Mouse (Mus musculus): ENCODE data around the gene Baz1a.
"Not testable (repeated sequence)": the region's sequence is repeated elsewhere in the genome, so short reads cannot be mapped to it uniquely, and the experiment has no call there.

Gene Baz1a

DNA sequence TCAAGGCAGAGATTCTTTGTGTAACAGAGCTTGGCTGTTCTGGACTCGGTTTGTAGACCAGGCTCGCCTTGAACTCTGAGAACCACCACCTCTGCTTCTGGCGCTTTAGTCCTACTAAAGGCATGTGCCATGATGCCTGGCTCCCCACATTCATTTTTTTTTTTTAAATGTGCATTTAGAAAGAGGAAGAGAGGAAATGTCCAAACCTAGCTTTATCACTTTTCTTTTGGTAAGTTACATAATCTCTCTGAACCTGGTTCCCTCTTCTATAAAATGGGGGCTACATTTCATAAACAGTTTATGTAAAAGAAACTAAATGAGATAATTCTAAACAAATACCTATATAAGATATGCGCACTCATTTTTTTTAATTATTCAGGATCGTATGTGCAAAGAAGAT lies 33.2 kb downstream of the Baz1a start:
- no peak for DNase-seq (ENCODE audit: low spot score in 2 of 2)

DNA sequence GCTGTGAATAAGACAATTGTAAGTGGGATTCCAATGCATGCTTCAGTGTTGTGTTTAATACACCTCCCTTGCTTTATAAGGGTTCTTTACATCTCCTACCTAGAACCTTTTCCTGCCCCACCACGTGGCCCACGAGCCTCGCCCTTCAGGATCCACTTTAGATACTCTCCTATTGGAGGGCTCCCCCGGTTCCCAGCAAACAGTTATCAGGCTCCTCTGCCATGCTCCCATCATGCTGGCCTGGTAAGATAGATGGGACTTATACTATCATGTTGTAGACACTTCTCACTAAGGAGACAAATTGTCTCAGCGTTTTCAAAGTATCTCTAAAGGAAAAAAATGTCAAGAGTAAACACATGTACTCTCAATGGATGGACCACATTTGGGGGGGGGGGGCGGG lies 33.6 kb downstream of the Baz1a start:
- DNase-seq (ENCODE audit: low spot score in 2 of 2), result no peak

DNA sequence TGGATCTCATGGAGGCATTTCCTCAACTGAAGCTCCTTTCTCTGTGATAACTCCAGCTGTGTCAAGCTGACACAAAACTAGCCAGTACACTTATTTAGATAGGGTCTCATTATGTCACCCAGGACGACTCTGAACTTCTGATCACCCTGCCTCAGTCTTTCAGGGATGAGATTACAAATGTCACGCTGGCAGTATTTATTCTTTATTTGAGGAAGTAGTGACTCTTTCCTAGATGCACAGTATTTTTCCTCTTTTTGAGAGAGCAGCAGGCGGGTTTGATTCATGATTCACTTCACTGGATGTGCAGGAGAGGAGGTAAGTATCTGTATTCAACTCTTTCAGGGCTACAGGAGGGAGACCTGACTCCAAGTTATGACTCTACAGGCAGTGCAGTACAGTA lies 45.1 kb downstream of the Baz1a start:
- no peak for DNase-seq (ENCODE audit: low spot score in 2 of 2)

DNA sequence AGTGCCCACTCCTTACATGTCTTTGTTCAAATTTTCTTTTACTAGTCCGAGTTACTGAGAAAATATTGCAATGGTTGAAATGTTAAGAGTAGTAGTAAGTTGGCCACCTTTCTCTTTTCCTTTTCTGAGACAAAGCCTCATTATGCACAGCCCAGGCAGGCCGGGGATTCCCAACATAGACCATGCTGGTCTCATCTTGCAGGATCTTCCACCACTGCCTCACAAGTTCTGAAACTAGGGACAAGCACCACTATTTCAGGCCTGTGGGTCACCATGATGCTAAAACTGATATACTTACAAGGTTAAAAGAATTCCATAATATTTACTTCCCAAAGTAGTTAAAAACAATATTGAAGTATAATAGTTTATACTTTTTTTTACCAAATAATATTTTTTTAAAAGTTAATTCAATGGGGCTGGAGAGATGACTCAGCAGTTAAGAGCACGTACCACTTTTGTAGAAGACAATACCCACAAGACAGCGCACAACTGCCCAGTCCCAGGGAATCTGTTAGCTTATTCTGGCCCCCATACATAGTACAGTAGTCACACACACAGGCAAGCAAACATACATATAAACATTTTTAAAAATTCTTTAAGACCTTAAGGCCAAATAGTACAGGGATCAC lies 48.5 kb downstream of the Baz1a start:
- no peak for DNase-seq (ENCODE audit: low spot score in 2 of 2)

DNA sequence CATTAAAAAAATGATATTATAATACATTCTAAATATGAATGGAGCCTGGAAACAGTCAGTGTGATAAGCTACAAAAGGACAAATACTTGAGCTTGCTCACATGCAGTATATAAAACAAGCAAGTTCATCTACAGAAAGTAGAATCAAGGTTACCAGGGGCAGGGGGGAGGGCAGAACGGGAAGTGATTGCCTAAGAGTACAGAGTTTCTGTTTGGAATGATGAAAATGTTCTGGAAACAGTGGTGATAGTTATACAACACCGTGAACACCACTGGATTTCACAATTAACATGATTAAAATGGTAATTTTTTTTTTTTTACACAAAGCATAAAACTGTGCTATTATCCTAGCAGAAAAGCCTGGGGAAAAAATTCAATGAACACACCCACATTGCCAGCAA lies 54.6 kb downstream of the Baz1a start:
- DNase-seq (ENCODE audit: low spot score in 2 of 2), result no peak

DNA sequence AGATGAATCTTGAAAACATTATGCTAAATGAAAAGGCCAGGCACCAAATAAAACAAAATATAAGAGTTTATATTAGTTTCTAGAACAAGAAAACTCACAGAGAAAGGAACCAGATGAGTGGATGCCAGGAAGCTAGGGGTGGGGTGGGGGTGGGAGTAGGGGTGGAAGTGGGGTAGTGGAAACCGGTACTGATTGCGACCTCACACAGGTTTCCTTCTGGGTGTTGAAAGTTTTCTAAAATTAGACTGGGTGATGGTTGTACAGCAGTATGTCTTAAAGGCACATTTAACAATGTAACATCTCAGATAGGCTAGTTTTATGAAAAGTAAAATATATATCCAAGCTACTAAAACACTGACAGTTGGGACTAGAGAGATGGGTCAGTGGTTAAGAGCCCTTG lies 57.2 kb downstream of the Baz1a start:
- DNase-seq (ENCODE audit: low spot score in 2 of 2), result no peak

DNA sequence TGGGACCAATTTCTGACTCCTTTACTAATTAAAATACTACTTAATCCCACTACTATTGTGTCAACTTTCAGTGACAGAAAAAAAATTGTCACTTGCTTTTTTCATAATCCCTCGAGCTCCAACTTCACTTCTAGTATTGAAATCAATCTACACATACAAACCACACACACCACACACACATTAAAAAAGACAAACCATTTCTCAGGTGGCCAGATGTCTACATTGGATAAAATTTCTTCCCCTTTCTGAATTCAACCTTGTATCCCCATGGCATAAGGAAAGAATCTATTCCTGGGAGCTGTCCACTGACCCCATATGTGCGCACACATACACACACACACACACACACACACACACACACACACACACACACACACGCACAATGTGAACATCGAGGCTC lies 57.7 kb downstream of the Baz1a start:
- DNase-seq (ENCODE audit: low spot score in 2 of 2), result no peak

DNA sequence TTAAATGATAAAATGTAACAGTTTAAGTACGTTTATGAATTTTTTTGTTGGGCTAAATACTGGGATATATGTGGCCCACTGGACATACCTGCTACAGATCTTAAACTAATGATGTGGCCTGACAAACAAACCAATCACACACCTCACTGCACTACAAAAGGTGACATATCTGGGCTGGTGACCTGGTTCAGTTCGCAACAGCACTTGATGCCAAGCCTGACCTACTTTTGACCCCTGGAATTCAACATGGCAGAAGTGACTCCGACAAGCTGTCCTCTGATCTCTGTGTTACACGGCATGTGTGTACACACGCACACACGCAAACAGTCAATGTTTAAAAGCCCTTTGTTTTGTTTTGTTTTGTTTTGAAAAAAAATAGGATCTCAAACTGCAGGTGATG lies 68.0 kb downstream of the Baz1a start:
- no peak for DNase-seq (ENCODE audit: low spot score in 2 of 2)

DNA sequence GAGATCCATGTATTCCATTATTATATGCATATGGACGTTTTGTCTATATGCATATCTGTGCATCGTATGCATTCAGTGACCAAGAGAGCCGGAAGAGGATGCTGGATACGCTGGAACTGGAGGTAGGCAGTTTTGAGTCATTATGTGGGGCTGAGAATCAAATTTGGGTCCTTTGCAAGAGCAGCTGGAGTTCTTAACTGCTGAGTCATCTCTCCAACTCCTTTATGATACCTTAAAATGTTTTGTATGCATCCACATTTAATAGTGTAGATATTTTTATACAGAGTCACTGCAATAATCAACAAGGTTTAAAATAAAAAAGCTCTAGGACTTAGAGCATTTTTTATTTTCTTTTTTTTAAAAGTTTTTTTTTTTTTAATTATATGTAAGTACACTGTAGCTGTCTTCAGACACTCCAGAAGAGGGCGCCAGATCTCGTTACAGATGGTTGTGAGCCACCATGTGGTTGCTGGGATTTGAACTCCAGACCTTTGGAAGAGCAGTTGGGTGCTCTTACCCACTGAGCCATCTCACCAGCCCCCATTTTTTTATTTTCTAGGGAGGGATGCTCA lies 71.5 kb downstream of the Baz1a start:
- DNase-seq (ENCODE audit: low spot score in 2 of 2), result not testable (repeated sequence)

DNA sequence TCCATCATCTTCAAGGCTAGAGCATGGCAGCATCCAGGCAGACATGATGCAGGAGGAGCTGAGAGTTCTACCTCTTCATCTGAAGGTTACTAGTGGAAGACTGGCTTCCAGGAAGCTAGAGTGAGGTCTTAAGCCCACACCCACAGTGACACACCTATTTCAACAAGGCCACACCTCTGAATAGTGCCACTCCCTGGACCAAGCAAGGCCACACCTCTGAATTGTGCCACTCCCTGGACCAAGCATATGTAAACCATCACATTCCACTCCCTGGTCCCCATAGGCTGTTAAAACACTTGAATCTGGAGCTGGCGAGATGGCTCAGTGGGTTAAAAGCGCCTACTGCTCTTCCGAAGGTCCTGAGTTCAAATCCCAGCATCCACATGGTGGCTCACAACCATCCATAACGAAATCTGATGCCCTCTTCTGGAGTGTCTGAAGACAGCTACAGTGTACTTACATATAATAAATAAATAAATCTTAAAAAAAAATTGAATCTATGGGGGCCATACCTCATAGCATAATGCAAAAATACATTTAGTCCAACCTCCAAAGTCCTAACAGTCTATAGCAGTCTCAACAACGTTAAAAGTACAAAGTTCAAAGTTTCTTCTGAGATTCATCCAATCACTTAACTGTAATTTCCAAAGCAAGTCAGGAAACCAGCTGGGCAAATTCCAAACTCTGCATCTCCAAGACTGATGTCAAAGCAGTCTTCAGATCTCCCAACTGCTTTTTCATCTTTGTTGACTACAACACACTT lies 76.4 kb downstream of the Baz1a start:
- not testable (repeated sequence) for DNase-seq (ENCODE audit: low spot score in 2 of 2)

DNA sequence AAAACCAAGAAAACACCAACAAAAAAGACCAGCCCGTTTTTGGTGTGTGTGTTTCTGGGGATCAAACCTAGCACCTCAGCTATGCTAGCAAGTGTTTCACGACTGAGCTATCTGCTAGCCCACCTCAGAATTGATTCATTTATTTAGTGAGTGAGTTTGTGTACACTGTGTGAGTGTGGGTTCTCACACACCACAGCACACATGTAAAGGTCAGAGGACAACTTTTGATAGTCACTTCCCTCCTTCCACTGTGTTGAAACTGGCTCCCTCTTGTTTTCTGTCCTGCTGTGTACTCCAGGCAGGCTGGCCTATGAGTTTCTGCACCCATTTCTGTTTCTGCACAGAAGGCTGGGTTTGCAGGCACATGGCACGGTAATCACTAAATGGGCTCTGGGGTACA lies 103.8 kb downstream of the Baz1a start:
- no peak for DNase-seq (ENCODE audit: low spot score in 2 of 2)

DNA sequence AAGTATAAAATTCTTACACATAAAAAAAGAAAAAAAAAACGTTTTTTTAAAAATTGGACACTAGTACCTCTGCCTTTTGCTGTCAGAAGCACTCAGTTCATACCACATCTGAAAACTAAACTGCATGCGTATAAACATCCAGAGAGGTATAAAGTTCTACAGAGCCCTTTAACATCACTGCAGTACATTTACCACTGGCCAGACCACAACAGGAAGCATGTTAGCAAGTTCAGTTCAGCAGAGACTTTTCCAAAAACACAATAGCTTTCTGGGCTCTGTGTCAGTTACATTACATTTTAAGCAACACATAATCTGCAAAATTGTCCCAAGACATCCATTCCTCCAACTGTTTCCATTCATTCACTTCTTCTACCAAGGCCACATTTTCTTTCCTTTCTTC lies 121.6 kb downstream of the Baz1a start:
- not testable (repeated sequence) for DNase-seq (ENCODE audit: low spot score in 2 of 2)

DNA sequence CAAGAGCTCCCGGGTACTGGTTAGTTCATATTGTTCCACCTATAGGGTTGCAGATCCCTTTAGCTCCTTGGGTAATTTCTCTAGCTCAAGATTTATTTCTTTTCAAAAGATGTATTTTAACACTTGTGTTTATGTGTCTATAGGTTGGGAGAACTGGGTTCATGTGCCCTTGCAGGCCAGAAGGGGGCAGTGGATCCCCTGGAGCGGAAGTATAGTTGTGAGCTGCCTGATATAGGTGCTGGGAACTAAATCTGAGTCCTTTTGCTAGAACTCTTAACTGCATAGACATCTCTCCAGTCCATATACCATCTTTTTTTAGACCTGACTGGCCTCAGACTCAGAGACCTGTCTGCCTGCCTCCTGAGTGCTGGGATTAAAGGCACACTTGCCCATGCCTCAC lies 123.7 kb downstream of the Baz1a start:
- DNase-seq (ENCODE audit: low spot score in 2 of 2), result no peak

DNA sequence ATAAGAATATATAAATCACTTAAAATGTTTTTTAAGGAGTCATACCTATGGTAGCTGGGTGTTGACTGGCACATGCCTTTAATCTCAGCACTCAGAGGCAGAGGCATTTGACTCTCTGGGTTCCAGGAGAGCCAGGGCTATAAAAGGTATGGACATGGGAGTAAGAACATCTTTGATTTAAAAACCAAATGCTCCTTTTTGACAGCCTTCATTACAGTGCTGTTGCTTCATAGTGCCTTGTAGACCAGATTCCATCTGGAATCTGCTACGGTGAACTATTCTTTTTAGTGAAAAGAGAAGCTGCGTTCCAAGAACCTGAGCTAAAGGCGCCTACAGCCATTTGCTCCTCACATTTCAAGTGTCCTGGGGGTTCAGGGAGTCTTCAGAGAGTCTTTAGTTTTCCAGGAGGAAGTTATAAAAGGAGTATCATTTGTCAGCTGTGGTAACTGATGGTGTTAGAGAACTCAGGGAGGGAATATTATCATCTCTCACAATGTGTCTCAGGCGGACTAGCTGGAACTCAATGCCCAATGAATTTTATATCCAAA lies 126.5 kb downstream of the Baz1a start:
- no peak for DNase-seq (ENCODE audit: low spot score in 2 of 2)

DNA sequence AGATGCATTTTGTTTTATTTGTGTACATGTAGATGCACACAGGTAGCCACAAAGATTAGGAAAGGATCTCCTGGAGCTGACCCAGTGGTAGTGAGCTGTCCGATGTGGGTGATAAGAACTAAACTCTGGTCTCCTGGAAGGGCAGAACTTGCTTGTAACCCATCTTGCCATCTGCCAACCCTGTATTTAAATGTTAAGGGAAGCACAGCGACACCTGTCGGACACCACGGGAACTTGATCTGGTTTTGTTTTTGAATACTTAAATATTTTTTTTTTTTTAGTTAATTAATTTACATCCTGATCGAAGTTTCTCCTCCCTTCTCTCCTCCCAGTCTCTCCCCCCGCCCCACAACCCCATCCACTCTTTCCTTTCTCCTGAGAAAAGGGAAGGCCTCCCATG lies 134.5 kb downstream of the Baz1a start:
- peak; percentile 41 to 56 for DNase-seq (ENCODE audit: low spot score in 2 of 2)

DNA sequence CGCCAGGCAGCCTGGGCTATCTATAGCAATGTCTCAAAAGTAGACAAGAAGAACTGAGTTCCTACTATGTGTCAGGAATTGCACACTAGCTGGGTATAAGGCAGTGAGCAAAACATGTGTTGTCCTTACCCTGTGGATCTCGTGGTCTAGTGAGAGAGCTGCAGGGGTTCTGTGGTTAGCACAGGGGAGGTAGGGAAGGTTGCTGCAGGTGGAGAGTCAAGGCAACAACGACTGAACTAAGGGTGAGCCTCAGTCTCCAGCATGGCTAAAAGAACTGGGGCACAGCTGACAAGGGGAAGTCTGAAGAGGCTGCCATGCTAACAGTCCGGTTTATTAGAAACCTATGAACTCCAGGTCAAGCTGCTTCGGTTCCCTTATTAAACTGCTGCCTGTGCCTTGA lies 134.9 kb downstream of the Baz1a start:
- peak; percentile 26 to 38 for DNase-seq (ENCODE audit: low spot score in 2 of 2)

DNA sequence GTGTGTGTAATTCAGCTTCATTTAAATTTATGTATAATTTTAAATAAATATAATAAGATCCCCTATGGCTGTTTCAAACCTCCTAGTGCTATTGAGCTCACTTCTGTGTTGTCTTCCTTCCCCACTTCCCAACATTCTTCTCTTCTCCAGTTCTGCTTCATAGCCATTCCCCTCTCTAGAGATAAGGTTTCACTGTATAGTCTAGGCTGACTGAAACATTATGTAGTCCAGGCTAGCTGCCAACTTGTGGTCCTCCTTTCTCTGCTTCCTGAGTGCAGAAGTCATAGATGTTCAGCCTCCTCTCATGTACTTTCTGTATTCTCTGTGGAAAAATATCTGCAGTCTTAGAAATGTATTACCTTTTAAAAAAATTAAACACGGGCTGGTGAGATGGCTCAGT lies 136.3 kb downstream of the Baz1a start:
- DNase-seq (ENCODE audit: low spot score in 2 of 2), result no peak

DNA sequence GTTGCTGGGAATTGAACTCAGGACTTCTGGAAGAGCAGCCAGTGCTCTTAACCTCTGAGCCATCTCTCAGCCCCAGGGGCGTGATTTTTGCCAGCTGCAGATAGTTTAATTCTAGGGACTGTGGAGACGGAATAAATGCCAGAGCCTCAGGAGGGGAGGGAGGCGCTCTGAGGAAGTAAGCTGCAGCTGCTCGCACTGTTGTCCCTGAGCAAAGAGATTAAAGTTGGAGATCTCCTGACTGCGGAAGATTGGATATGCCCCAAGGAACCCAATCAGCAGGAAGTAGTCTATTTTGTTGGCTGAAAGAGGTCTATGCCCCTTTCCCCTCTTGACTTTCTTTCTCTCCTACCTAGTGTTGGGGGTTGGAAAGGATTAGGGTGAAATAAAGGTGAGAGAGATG lies 137.3 kb downstream of the Baz1a start:
- no peak for DNase-seq (ENCODE audit: low spot score in 2 of 2)

DNA sequence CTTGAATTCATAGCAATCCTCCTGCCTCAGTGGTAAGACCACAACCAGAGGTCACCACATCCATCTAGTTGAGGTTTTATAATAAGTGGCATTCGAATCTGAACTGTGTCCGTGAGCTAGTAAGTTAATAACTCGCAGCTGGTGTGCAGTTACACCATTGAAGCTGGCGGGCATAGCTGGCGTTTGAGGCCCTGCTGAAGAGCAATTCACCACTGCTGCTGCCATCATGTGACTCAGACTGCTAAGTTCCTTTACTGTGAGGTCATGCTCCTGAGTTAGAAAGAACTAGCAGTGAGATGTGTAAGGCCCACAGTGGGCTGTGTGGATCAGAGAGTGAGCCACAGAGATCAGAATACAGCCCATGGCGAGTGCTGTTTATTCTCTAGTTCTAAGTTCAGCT lies 139.4 kb downstream of the Baz1a start:
- DNase-seq (ENCODE audit: low spot score in 2 of 2), result no peak

DNA sequence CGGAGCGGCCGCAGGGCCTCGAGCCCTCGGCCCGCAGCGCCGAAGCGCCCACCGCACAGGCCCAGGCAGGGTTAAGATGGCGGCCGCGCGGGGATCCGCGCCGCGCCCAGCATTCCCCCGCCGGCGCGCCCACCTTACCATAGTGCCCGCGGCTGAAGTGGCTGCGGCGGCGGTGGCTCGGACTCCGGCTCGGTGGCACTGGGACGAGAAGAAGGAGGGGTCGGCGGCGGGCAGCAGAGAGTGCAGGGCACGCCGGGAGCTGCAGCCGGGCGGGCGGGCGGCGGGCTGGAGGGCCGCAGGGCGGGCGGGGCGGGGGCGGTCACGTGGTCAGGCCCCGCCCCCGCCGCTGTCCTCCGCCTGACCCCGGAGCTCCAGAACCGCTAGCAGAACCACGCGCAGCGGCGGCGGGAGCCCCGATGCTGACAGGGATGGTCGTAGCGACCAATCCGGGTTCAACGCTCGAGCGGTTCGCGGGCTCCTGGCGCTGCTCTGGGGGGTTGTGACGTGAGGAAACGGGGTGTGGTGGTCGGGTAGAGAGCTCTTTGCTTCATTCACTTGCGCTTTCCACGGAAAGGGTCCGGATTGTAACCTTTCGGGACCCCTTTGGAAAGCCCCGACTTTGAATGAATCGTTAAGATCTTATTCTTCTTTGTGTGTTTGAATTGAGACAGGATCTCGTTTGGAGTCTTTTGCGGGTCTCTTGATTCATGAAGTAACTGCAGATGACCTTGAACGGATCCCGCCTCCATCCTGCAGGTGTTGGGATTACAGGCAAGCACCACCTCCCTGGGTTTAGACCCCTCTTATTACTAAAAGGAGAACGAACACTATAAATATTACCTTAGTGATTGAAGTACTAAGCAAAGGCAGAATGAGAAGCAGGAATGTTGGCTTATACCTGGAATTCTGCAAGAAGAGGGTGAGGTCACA lies 151.3 kb downstream of the Baz1a start, which contains the start of gene Cfl2:
Gene Cfl2 (minus strand): TSS at position 272 of the 930 bp plus-strand sequence.
- peak; percentile 65 to 66 for DNase-seq (ENCODE audit: low spot score in 2 of 2)

DNA sequence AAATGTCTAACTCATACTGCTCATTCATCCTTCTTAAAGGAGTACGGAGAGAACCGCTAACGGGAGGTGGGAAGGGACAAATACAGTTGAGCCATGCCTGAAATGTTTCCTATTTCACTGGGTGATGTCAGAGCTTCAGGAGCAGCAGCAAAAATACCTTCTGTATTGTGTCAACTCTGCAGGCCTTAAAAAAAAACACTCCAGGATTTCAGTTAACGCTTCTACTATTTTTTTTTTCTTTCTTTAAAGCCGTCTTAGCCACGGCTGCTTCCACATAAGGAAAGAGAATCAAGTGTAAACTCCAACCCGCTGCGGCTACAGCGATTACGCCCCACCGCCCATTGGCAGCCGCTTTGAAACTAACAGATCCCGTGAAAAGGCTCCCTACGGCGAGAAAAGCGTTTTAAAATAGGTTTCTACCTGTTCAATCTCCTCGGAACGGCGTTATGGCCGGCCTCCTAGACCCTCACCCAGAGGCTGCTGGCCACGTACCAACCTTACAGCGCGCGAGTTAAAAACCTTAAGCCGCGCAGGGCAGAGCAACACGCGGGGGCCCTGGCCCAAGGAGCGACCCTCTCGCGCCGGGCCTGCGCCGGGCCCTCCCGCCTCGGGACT lies 152.1 kb downstream of the Baz1a start:
- peak in 1 of 2 experiments; percentile 15 for DNase-seq (ENCODE audit: low spot score in 2 of 2)

All from thymus, postnatal 10 days (tissue).